Mouse (Mus musculus): Measurements from ENCODE around the gene Fmnl2. TPM values are rescaled to one million over a fixed set of nuclear protein-coding genes. Genes with fewer than 3 reads are reported as not detected.

Gene Fmnl2
- polyA plus RNA-seq, 1 experiment = 1.3 TPM

DNA sequence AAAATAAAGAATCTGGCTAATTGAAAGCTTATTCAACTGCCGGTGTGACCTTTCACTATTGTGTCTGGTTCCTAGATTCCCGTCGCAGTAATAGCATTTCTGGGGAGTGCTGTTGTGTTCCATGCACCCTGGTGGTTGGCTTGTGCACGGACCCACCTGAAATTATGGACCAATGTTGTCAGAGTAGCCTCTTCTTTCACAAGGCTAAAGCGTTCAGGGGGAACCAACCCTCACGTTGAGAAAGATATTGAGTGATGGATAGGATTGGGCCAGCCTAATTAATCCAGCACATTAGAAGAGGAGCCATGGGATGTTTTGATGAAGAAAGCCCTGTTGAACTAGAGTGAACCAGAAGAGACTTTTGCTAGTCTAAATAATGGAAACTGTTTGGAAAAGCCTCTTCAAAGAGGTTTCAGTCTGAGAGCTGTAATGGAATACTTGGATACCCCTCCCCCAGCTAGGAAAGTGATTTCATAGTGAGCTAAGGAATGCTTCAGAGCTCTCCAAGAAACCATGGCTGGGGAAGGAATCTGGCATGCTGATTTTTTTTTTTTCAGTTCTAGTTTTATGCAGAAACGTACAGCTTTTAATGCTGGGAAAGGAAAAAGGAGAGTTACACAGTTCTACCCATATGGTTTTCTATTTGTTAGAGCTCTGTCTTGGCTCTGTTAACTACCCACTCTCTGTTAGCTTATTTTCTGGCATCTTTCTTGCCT lies 172.2 kb downstream of the Fmnl2 start:
- Histone ChIP-seq H3K4me1 (ENCODE audit: control insufficient read depth, insufficient read depth, low read length) (no peaks in the 10 kb centered on the region), H3K27ac (ENCODE audit: control insufficient read depth, insufficient read depth, low read depth, low read length) (no peak overlapping the region)

DNA sequence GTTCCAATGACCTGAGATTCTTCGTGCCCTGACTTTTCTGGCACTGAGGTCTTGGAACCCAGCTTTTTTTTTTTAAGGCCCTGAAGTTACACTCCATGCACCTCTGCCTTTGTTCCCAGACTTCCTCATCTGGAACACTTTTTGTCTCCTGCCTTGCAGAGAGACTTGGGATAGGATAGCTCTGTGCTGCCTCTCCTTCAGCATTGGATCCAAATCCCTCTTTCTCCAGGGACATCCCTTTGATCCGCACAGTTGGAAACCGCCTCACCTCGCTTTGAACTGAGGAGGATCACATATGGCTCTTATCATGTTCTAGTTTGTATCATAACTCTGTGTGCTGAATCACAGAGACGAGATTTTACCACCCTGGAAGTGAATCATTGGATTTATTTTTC lies 172.8 kb downstream of the Fmnl2 start:
- Histone ChIP-seq H3K36me3 (ENCODE audit: control insufficient read depth, insufficient read depth, low read length) (no peaks in the 10 kb centered on the region), H3K27me3 (ENCODE audit: control insufficient read depth, insufficient read depth, low read length) (no peaks in the 10 kb centered on the region), H3K4me3 (ENCODE audit: control insufficient read depth, low read depth, low read length) (no peak overlapping the region), H3K27ac (ENCODE audit: control insufficient read depth, insufficient read depth, low read depth, low read length) (no peak overlapping the region), H3K4me1 (ENCODE audit: control insufficient read depth, insufficient read depth, low read length) (no peaks in the 10 kb centered on the region)
- no peak for TF ChIP-seq CTCF (IDR thresholded peaks at IDR 0.05; ENCODE audit: control insufficient read depth, insufficient read depth, insufficient replicate concordance, low read depth, low read length)
- no peak for TF ChIP-seq POLR2A (IDR thresholded peaks at IDR 0.05; ENCODE audit: control insufficient read depth, low read depth, low read length)

More for the DNA sequence above, 172.2 kb downstream of the Fmnl2 start:
- TF ChIP-seq CTCF (IDR thresholded peaks at IDR 0.05; ENCODE audit: control insufficient read depth, insufficient read depth, insufficient replicate concordance, low read depth, low read length) (no peak), POLR2A (IDR thresholded peaks at IDR 0.05; ENCODE audit: control insufficient read depth, low read depth, low read length) (no peak)
- Histone ChIP-seq H3K36me3 (ENCODE audit: control insufficient read depth, insufficient read depth, low read length) (no peaks in the 10 kb centered on the region), H3K27me3 (ENCODE audit: control insufficient read depth, insufficient read depth, low read length) (no peaks in the 10 kb centered on the region), H3K4me3 (ENCODE audit: control insufficient read depth, low read depth, low read length) (no peak overlapping the region)

DNA sequence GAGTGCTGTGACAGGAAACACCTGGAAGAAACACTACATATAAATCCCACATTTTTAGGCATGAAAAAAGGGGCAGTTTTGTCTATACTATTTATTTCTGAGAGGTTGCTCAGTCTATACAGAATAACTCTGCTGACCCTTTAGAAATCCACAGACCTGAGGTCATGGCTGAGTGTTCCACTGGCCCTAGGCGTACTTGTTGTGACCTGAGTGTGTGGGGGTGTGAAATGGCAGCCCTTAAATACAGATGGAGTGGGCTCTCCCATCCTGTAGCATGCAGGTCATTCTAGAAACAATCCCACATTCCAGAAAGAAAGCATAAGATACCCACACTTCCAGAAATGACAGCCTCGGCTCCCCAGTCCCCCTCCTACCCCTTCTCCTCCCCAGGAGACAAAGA lies 180.6 kb downstream of the Fmnl2 start:
- no peaks in the 10 kb centered on the region for H3K4me1 ChIP-seq (ENCODE audit: control insufficient read depth, insufficient read depth, low read length)
- H3K27ac ChIP-seq (ENCODE audit: control insufficient read depth, insufficient read depth, low read depth, low read length) = no peak overlapping the region
- TF ChIP-seq CTCF (IDR thresholded peaks at IDR 0.05; ENCODE audit: control insufficient read depth, insufficient read depth, insufficient replicate concordance, low read depth, low read length) = no peak
- no peak for TF ChIP-seq POLR2A (IDR thresholded peaks at IDR 0.05; ENCODE audit: control insufficient read depth, low read depth, low read length)

DNA sequence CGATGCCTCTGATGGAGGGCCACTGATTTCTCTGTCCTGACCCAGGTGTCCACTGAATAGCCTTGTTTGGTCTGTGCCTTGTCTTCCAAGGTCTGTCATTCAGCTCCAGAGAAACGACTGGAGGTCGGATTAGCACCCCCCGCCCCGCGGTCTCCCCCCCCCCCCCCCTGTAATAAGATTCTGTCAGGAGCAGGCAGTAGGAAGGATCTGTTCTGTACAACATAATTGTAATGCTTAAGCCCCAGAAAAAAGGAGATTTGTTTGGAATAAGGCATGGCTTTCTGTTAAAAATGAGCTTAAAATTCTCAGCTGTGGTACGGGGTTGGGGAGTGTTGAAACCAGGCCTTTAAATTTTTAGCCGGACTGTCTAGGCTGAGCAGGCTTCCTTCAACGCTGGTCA lies 181.1 kb downstream of the Fmnl2 start:
- H3K4me3 ChIP-seq (ENCODE audit: control insufficient read depth, low read depth, low read length) = no peak overlapping the region
- TF ChIP-seq POLR2A (IDR thresholded peaks at IDR 0.05; ENCODE audit: control insufficient read depth, low read depth, low read length) (no peak), CTCF (IDR thresholded peaks at IDR 0.05; ENCODE audit: control insufficient read depth, insufficient read depth, insufficient replicate concordance, low read depth, low read length) (no peak)
- no peaks in the 10 kb centered on the region for H3K36me3 ChIP-seq (ENCODE audit: control insufficient read depth, insufficient read depth, low read length)
- no peaks in the 10 kb centered on the region for H3K27me3 ChIP-seq (ENCODE audit: control insufficient read depth, insufficient read depth, low read length)
- no peaks in the 10 kb centered on the region for H3K4me1 ChIP-seq (ENCODE audit: control insufficient read depth, insufficient read depth, low read length)
- H3K27ac ChIP-seq (ENCODE audit: control insufficient read depth, insufficient read depth, low read depth, low read length) = no peak overlapping the region

More for the DNA sequence above, 180.6 kb downstream of the Fmnl2 start:
- H3K4me3 ChIP-seq (ENCODE audit: control insufficient read depth, low read depth, low read length) = no peak overlapping the region
- H3K27me3 ChIP-seq (ENCODE audit: control insufficient read depth, insufficient read depth, low read length) = no peaks in the 10 kb centered on the region
- no peaks in the 10 kb centered on the region for H3K36me3 ChIP-seq (ENCODE audit: control insufficient read depth, insufficient read depth, low read length)

DNA sequence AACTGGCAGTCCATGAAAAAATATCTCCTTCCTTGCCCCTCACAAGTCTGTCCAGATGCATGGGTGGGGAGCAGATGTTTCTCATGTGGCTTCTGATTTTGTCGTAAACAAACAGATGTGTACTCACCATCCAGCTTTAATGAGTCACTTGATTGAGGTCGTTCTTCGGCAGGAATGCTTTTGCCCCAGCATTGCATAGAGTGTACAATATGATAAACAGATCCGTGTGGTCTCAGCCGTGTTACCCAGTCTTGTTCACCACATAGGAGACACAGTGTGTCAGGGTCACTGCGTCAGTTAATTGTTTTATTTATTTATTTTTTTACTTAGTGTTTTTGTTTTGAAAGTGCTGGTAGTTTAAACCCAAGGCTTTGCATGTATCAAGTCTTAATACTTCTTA lies 189.4 kb downstream of the Fmnl2 start:
- Histone ChIP-seq H3K4me1 (ENCODE audit: control insufficient read depth, insufficient read depth, low read length) (no peaks in the 10 kb centered on the region), H3K27me3 (ENCODE audit: control insufficient read depth, insufficient read depth, low read length) (no peaks in the 10 kb centered on the region), H3K4me3 (ENCODE audit: control insufficient read depth, low read depth, low read length) (no peak overlapping the region), H3K36me3 (ENCODE audit: control insufficient read depth, insufficient read depth, low read length) (no peaks in the 10 kb centered on the region), H3K27ac (ENCODE audit: control insufficient read depth, insufficient read depth, low read depth, low read length) (no peak overlapping the region)
- no peak for TF ChIP-seq POLR2A (IDR thresholded peaks at IDR 0.05; ENCODE audit: control insufficient read depth, low read depth, low read length)
- no peak for TF ChIP-seq CTCF (IDR thresholded peaks at IDR 0.05; ENCODE audit: control insufficient read depth, insufficient read depth, insufficient replicate concordance, low read depth, low read length)

DNA sequence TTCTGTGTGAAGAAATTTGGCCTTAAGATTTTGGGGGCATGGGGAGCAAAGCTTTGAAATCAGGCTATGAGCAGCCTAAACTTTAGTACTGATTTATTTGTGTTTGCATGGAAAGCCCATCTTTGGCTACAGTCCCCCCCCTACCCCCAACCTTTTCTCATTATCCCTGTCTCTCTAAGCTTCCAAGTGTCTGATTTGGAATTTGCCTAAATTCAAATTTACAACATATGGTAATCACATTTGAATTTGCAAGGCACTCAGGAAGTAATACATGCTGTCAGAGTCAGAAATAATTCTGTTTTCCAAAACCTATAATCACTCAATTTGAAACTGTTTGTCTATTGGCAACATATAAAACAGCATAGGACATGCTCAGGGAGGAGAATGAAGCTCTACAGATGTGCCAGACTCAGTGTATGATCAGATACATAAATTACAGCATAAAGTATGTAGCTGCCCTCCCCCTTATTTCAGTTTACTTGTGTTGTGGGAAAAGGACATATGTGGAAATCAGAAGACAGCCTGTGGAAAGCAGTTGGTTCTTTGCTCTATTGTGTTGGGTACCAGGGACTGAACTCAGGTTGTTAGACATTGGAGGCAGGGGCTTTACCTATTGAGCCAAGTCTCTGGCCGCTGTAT lies 190.2 kb downstream of the Fmnl2 start:
- no peak for TF ChIP-seq POLR2A (IDR thresholded peaks at IDR 0.05; ENCODE audit: control insufficient read depth, low read depth, low read length)
- TF ChIP-seq CTCF (IDR thresholded peaks at IDR 0.05; ENCODE audit: control insufficient read depth, insufficient read depth, insufficient replicate concordance, low read depth, low read length) = no peak
- H3K36me3 ChIP-seq (ENCODE audit: control insufficient read depth, insufficient read depth, low read length) = no peaks in the 10 kb centered on the region
- H3K27me3 ChIP-seq (ENCODE audit: control insufficient read depth, insufficient read depth, low read length) = no peaks in the 10 kb centered on the region
- H3K4me3 ChIP-seq (ENCODE audit: control insufficient read depth, low read depth, low read length) = no peak overlapping the region
- no peaks in the 10 kb centered on the region for H3K4me1 ChIP-seq (ENCODE audit: control insufficient read depth, insufficient read depth, low read length)
- H3K27ac ChIP-seq (ENCODE audit: control insufficient read depth, insufficient read depth, low read depth, low read length) = no peak overlapping the region

DNA sequence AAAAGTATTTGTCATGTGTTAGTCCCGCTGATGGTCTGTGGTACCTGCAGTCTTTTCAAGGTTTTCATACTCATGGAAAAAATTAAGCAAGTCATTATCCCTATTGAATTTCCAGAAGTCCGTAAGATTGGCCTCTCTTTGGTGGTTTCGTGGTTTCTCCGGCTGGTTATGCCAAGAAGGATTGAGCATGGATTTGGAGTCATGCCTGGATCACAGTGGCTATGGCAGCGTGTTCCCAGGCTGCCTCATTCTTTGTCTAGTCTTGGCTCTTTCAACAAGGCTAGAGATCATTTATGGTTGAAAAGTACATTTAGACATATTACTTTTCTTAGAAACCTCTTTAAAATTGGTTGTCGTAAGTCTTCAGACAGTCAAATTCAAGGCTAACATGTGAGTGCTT lies 192.7 kb downstream of the Fmnl2 start:
- TF ChIP-seq POLR2A (IDR thresholded peaks at IDR 0.05; ENCODE audit: control insufficient read depth, low read depth, low read length) = no peak
- no peak for TF ChIP-seq CTCF (IDR thresholded peaks at IDR 0.05; ENCODE audit: control insufficient read depth, insufficient read depth, insufficient replicate concordance, low read depth, low read length)
- Histone ChIP-seq H3K36me3 (ENCODE audit: control insufficient read depth, insufficient read depth, low read length) (no peaks in the 10 kb centered on the region), H3K4me3 (ENCODE audit: control insufficient read depth, low read depth, low read length) (no peak overlapping the region), H3K27ac (ENCODE audit: control insufficient read depth, insufficient read depth, low read depth, low read length) (no peak overlapping the region), H3K4me1 (ENCODE audit: control insufficient read depth, insufficient read depth, low read length) (no peaks in the 10 kb centered on the region), H3K27me3 (ENCODE audit: control insufficient read depth, insufficient read depth, low read length) (no peaks in the 10 kb centered on the region)

Data from testis, adult 2 months (tissue).